Mouse (Mus musculus) forebrain, embryonic 16.5 days (tissue): ENCODE results near the gene Ttc9c. TPM values are rescaled to one million over a fixed set of nuclear protein-coding genes. Genes with fewer than 3 reads are reported as not detected.
A peak's percentile ranks its signal among the peaks of the same experiment; 100 is the strongest.

Experiments
- ATAC-seq: fragments of 200-750 bp; cut with Nextera tagmentation; 2 replicates; pipeline ENCODE4 v1.8.0; 2017; ENCODE audit warnings: mild to moderate bottlenecking, moderate library complexity
- H3K27ac ChIP-seq: fragments of 300-500 bp; sonication (generic); 2 replicates; pipeline ENCODE4 v1.5.1; 2014; ENCODE audit warnings: low read length, control low read depth
- H3K27me3 ChIP-seq: fragments of 300-500 bp; sonication (generic); replicated peaks from 2 replicates; pipeline ENCODE4 v1.6.1; 2014; ENCODE audit warnings: low read length; ENCODE audit not compliant: control insufficient read depth, insufficient read depth
- H3K36me3 ChIP-seq: fragments of 300-500 bp; sonication (generic); 2 replicates; pipeline ENCODE4 v1.6.1; 2014; ENCODE audit not compliant: control insufficient read depth, insufficient read depth
- H3K4me1 ChIP-seq: fragments of 300-500 bp; sonication (generic); replicated peaks from 2 replicates; pipeline ENCODE4 v1.6.1; 2014; ENCODE audit warnings: low read length; ENCODE audit not compliant: control insufficient read depth, insufficient read depth
- H3K4me2 ChIP-seq: fragments of 300-500 bp; sonication (generic); 2 replicates; pipeline ENCODE4 v1.6.1; 2014; ENCODE audit warnings: mild to moderate bottlenecking, low read length, control low read depth
- H3K4me3 ChIP-seq: fragments of 300-500 bp; sonication (generic); replicated peaks from 2 replicates; pipeline ENCODE4 v1.5.1; 2014; ENCODE audit warnings: mild to moderate bottlenecking, low read length, control low read depth
- H3K9ac ChIP-seq: fragments of 300-500 bp; sonication (generic); replicated peaks from 2 replicates; pipeline ENCODE4 v1.6.1; 2014; ENCODE audit warnings: low read depth, low read length, control low read depth
- H3K9me3 ChIP-seq: fragments of 300-500 bp; sonication (generic); 2 replicates; pipeline ENCODE4 v1.6.1; 2016; ENCODE audit warnings: low read length; ENCODE audit not compliant: control insufficient read depth
- WGBS: fragments of 180-500 bp; shearing (Covaris S2); extraction: QIAGEN DNeasy Blood & Tissue Kit; methylation state at CpG from one replicate; pipeline ENCODE4 v1.1.7; 2014; 5-methylcytosine and 5-hydroxymethylcytosine counted together
- polyA plus RNA-seq: library from polyadenylated mRNA; unstranded; fragments of >200 nt; fragmentation: Nextera tagmentation; extraction: Ambion mirVana; gene quantifications from 2 replicates; pipeline ENCODE4 v1.2.1, GENCODE M21; 2015

Gene Ttc9c
- polyA plus RNA-seq, 1 experiment from 2014 or later: 71.1 TPM

- 87% methylated on average over 4 of the region's 4 CpGs for WGBS
- no peaks in the 10 kb centered on the region for H3K4me1 ChIP-seq
Measured at GRCm38 (mm10) chr19:8832971-8833370, 13.8 kb upstream of the Ttc9c start.

GRCm38 (mm10) chr19:8831262-8831661 lies 12.1 kb upstream of the Ttc9c start:
- Histone ChIP-seq H3K27ac (no peak overlapping the region), H3K27me3 (no peaks in the 10 kb centered on the region), H3K9ac (no peak overlapping the region), H3K4me1 (no peaks in the 10 kb centered on the region), H3K36me3 (peaks cover 65% of the 10 kb centered on the region), H3K4me2 (no peak overlapping the region), H3K4me3 (no peak overlapping the region), H3K9me3 (no peaks in the 10 kb centered on the region)
- 80% methylated on average over 11 of the region's 11 CpGs for WGBS
- ATAC-seq: 0 out of 2 replicates have a peak, but pooled peaks have one; percentile 7

More at GRCm38 (mm10) chr19:8832971-8833370, 13.8 kb upstream of the Ttc9c start:
- Histone ChIP-seq H3K36me3 (peaks cover 49% of the 10 kb centered on the region), H3K9me3 (no peaks in the 10 kb centered on the region), H3K27me3 (no peaks in the 10 kb centered on the region), H3K4me2 (no peak overlapping the region), H3K4me3 (no peak overlapping the region), H3K9ac (no peak overlapping the region), H3K27ac (no peak overlapping the region)
- ATAC-seq: no peak

- Histone ChIP-seq H3K36me3 (peaks cover 70% of the 10 kb centered on the region), H3K27me3 (no peaks in the 10 kb centered on the region), H3K4me2 (no peak overlapping the region), H3K9me3 (no peaks in the 10 kb centered on the region), H3K27ac (no peak overlapping the region; the same call in 1 of the 2 replicates), H3K4me3 (no peak overlapping the region), H3K9ac (no peak overlapping the region), H3K4me1 (no peaks in the 10 kb centered on the region)
- ATAC-seq: peak; percentile 31; the same call in 1 of the 2 replicates
- 70% methylated on average over 8 of the region's 8 CpGs for WGBS
Measured at GRCm38 (mm10) chr19:8830664-8831063, 11.5 kb upstream of the Ttc9c start.

GRCm38 (mm10) chr19:8829660-8830059 lies 10.5 kb upstream of the Ttc9c start, which contains the start of gene AC129217.1:
AC129217.1 (plus strand) TSS chr19:8829773.
- no peak within 1 kb of the TSS for H3K9ac ChIP-seq
- H3K4me1 ChIP-seq: no peaks in the 10 kb centered on the region
- H3K27ac ChIP-seq: no peak within 1 kb of the TSS; the same call in 1 of the 2 replicates
- H3K36me3 ChIP-seq: peaks cover 76% of the 10 kb centered on the region
- no peaks in the 10 kb centered on the region for H3K9me3 ChIP-seq
- no peaks in the 10 kb centered on the region for H3K27me3 ChIP-seq
- no peak for ATAC-seq
- H3K4me2 ChIP-seq: no peak within 1 kb of the TSS
- no peak within 1 kb of the TSS for H3K4me3 ChIP-seq
- 83% methylated on average over 8 of the region's 8 CpGs for WGBS

GRCm38 (mm10) chr19:8822696-8823095 lies 3.6 kb upstream of the Ttc9c start:
- H3K9ac ChIP-seq: 0 out of 2 replicates have a peak overlapping the region, but pooled peaks have one; percentile 15
- no peaks in the 10 kb centered on the region for H3K27me3 ChIP-seq
- peak overlapping the region; percentile 11 for H3K4me3 ChIP-seq
- ATAC-seq: no peak
- H3K4me1 ChIP-seq: peaks cover 27% of the 10 kb centered on the region
- peaks cover 31% of the 10 kb centered on the region for H3K36me3 ChIP-seq
- no peak overlapping the region for H3K27ac ChIP-seq
- 68% methylated on average over 8 of the region's 8 CpGs for WGBS
- H3K4me2 ChIP-seq: peak overlapping the region; percentile 78
- H3K9me3 ChIP-seq: no peaks in the 10 kb centered on the region

- peak overlapping the region; percentile 99 for H3K4me3 ChIP-seq
- H3K27ac ChIP-seq: no peak overlapping the region; the same call in 1 of the 2 replicates
- no peaks in the 10 kb centered on the region for H3K27me3 ChIP-seq
- H3K9ac ChIP-seq: peak overlapping the region; percentile 93
- no peak for ATAC-seq
- H3K36me3 ChIP-seq: peaks cover 16% of the 10 kb centered on the region
- H3K4me2 ChIP-seq: peak overlapping the region; percentile 78
- 1% methylated on average over 7 of the region's 7 CpGs for WGBS
- no peaks in the 10 kb centered on the region for H3K9me3 ChIP-seq
- peaks cover 39% of the 10 kb centered on the region for H3K4me1 ChIP-seq
Measured at GRCm38 (mm10) chr19:8821146-8821545, 2.0 kb upstream of the Ttc9c start.

GRCm38 (mm10) chr19:8820424-8820956 lies 1.4 kb upstream of the Ttc9c start:
- H3K4me2 ChIP-seq: peak overlapping the region; percentile 78
- H3K9me3 ChIP-seq: no peaks in the 10 kb centered on the region
- peak; percentile 7 for ATAC-seq
- 0% methylated on average over 48 of the region's 48 CpGs for WGBS
- H3K4me1 ChIP-seq: peaks cover 45% of the 10 kb centered on the region
- H3K36me3 ChIP-seq: peaks cover 11% of the 10 kb centered on the region
- H3K27ac ChIP-seq: peak overlapping the region; percentile 100
- no peaks in the 10 kb centered on the region for H3K27me3 ChIP-seq
- H3K9ac ChIP-seq: peak overlapping the region; percentile 93
- peak overlapping the region; percentile 99 for H3K4me3 ChIP-seq

GRCm38 (mm10) chr19:8819596-8820423 lies 677 bp upstream of the Ttc9c start, which contains the start of gene Hnrnpul2:
Hnrnpul2 (plus strand) TSS chr19:8820010.
- H3K4me3 ChIP-seq: peak within 1 kb of the TSS; percentile 99
- H3K4me1 ChIP-seq: peaks cover 47% of the 10 kb centered on the region
- peak within 1 kb of the TSS; percentile 100 for H3K27ac ChIP-seq
- peak within 1 kb of the TSS; percentile 92 for H3K4me2 ChIP-seq
- peak; percentile 94 for ATAC-seq
- peaks cover 5% of the 10 kb centered on the region for H3K36me3 ChIP-seq
- no peaks in the 10 kb centered on the region for H3K27me3 ChIP-seq
- H3K9ac ChIP-seq: peak within 1 kb of the TSS; percentile 93
- no peaks in the 10 kb centered on the region for H3K9me3 ChIP-seq
- WGBS: under 1% methylated on average over 82 of the region's 83 CpGs

- Histone ChIP-seq H3K9ac (peak overlapping the region; percentile 61), H3K9me3 (no peaks in the 10 kb centered on the region), H3K4me1 (peaks cover 48% of the 10 kb centered on the region), H3K4me3 (peak overlapping the region; percentile 99), H3K4me2 (peak overlapping the region; percentile 92), H3K36me3 (no peaks in the 10 kb centered on the region), H3K27ac (peak overlapping the region; percentile 90), H3K27me3 (no peaks in the 10 kb centered on the region)
- WGBS: 25% methylated on average over 14 of the region's 14 CpGs
- ATAC-seq: no peak
Measured at GRCm38 (mm10) chr19:8818301-8818798, 783 bp downstream of the Ttc9c start.
